Mouse (Mus musculus) c-Kit-negative CD71-positive TER-119-positive erythroid progenitor cells, embryonic 14.5 days (primary cell): Measurements from ENCODE around the gene Slc41a2.

Experiments
- DNase-seq: peaks from one replicate; pipeline ENCODE4 v3.0.0-alpha.2; 2013; ENCODE audit warnings: low read depth, low spot score

Slc41a2 gene

DNA sequence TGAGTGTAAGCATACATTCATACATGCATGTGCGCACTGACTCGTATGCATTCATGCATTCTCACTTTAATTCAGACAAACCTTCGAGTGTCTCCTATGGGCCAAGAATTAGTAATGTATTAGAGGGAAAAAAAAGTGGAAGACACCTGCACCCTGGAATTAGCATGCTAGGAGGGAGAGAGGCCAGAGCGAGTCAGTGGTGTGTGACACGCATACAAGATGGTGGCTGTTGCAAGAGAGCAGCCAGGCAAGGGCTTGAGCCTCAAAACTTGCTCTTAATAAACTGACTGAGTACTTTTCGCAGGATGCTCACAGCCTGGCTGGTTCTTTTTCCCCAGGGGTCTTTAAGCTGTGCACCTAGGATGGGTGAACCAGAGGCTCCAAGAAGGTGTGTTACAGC lies 152.6 kb downstream of the Slc41a2 start:
- DNase-seq = no peak

DNA sequence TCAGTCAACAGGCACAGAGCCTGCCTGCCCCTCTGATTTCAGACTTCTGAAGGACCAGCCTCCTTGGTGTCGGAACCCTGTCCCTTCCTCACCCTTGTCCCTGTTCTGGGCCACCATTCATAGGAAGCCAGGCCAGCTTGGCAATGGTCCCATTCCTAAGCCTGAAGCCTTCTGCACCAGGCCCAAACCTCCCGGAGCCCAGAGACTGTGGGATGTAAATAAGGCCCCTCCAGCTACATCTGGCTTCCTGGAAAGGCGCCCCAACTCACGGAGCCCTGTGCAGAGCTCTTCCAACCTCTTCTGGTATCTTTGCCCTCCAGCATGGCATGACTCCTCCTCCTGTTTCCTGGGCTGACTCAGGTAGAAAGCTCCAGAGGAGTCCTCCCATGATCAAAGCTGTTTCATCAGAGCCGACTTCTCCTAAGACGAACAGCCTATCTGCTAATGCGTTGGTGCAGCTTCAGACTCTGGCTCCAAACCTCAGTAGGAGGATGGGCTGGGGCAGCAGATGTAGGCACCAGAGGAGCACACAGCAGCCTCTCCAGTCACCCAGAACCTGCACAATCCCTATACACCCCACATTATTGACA lies 153.1 kb downstream of the Slc41a2 start:
- DNase-seq = no peak

DNA sequence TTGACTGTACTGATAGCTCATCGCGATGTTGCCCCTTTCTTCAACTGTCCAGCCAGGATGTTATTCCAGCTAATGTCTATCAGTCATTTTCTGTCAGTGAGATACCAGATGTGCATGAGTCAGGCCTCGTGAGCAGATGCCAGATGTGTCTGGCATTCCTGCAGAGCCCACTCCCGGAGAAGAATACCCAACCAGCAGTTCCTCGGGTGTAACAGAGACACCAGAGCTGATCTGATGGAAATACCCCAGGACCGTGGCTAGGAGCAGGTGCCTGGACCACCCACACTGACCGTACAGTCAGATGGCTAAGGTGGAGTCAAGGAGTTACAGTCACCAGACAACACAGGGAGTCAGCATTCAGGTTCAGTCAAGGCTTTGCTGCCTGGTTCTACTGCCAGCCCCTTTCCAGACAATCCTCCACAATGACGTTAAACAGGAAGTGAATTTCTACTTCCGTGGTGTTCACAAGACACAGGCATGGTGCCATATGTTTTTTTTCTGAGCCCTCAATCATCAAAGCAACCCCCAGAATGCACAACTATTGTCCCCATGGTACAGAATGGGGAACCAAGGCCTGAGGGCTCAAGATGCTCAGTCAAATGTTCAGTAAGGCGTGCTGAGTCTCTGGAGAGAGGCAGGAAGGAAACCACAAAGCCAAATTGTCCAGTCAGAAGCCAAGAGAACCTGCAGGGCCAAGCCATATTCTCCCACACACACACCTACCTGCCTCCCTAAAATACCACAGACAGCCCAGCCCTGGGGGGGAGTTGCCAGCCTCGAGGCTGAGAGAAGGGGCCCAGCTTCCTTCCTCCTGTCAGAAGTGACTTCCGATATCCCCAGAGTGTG lies 153.8 kb downstream of the Slc41a2 start:
- no peak for DNase-seq

DNA sequence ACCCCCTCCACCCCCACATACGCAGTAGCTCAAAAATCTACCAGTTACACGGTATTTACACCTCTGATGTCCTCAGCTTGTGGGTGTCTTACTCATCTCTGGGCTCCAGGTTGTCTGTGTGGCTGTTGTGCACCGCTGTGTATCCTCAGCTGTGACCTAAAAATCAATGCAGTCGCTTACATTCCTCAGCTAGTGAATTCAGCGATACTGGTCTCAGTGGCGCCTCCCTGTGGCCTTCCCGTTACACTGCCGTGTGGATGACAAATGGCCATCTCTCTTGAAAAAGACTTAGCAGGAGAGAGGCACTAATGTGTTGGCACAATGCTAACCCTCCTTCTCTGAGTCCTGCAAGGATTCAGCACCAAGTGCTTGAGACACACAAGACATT lies 155.1 kb downstream of the Slc41a2 start:
- DNase-seq = peak; percentile 9

DNA sequence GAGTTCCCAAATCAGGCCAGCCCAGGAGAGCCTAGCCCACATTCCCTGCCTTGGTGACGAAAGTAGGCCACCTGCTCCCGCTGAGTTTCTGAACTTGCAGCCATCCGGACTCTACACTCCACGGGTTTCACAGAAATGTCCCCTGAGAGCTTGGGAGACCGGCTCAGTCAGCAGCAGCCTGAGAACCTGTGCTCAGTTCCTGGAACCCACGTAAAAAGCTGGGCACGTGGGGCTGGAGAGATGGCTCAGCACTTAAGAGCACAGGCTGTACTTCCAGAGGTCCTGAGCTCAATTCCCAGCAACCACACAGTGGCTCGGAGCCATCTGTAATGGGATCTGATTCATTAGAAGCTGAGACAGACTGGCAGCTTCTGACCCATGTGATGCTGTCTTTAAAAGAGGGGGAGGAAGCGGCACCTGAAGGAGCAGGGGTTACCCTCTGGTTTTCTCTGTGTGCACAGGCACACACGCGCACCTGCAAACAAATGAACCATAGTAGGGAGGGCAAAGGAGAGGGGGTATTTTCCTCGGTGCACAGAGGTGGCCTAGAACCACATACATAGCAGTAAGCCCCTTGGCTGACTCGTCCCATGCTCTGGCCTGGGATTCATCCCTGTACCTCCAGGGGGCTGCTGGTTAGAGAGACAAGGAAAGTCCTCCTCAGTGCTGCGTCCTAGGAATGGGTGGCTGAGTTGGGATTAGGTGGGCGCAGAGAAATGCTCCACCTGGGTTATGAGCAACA lies 155.7 kb downstream of the Slc41a2 start:
- no peak for DNase-seq
